Mouse (Mus musculus) lung, adult 2 months (tissue): Measurements from ENCODE around the gene 4933406M09Rik.

ENCODE experiments used
- CTCF ChIP-seq: fragments of 200-500 bp; IDR thresholded peaks from 2 replicates; pipeline ENCODE4 v1.5.1; 2011; ENCODE audit warnings: mild to moderate bottlenecking, low read length, control low read depth; ENCODE audit not compliant: insufficient read depth
- POLR2A ChIP-seq: fragments of 200-500 bp; IDR thresholded peaks from 2 replicates; pipeline ENCODE4 v1.6.1; 2011; ENCODE audit warnings: low read depth, mild to moderate bottlenecking, control low read depth, low read length, borderline replicate concordance; ENCODE audit errors: extremely low read depth

GRCm38 (mm10) chr1:134433002-134433401 lies 47.3 kb downstream of the 4933406M09Rik start:
- TF ChIP-seq POLR2A (no peak), CTCF (no peak)
